Mouse (Mus musculus): ENCODE results near the gene Gstt3. TPM values are rescaled to one million over a fixed set of nuclear protein-coding genes. Genes with fewer than 3 reads are reported as not detected.

The Gstt3 gene
- total RNA-seq (2022) = 10 to 100 TPM; 28.7 to 37.8 (median 34.4) TPM

DNA sequence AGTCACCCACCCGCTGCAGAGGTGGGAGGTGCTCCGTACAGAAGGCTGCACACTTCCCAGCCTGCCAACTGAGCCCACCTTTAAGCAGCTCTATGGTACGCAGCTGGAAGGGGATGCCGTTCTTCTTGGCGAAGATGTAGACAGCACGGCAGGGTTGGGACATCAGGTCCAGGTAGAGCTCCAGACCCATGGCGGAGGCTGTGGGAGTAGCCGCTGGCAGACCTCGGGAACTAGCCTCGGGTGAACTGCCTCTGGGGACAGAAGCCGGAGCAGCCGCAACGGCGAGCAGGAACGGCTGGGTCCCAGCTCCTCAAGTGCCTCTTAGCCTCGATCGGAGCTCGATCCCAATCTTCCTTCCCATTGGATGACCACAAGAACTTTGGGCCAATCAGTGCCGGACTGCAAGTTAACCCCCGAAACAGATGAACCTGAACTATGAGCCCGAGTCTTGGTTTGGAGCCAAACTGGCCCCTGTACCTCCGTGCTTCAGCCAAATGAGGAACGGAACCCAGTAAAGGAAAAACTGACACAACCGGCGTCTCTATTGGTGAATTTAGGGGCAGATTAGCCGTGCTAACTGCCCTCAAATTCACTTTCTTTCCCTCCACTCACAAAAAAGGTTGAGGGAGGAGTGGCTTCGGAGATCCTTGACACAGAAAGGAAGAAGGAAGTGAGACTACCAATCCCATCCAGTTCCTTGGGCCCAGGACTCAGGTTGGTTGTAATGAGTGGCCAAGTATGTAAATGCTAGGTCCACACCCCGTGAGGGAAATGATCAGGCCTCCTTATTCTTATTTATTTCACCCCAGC is at the start of gene Gstt3, which contains the start of gene Gm20441:
Gene Gstt3 (minus strand): TSS at position 646 of the 810 bp plus-strand sequence.
Gene Gm20441 (minus strand): TSS at position 186 of the 810 bp plus-strand sequence.
- peak; percentile 75 for DNase-seq

DNA sequence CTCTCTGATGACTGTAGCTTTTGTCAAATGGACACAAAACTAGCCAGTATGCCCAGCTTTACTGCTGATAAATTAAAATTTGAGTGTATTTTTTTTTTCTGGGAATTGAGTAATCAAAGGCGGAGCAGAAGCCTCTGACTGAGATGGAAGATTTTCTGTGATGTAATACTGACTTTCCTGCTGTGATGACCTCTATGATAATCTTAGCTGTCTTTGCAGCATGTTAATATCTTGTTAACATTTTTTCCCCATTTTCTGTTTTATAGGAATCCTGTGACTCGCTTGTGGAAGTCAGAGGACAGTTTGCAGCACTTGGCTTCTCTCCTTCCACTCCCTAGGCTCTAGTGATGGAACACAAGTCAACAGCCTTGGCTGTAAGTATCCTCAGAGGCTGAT is 49.1 kb upstream of the Gstt3 start:
- DNase-seq = no peak

DNA sequence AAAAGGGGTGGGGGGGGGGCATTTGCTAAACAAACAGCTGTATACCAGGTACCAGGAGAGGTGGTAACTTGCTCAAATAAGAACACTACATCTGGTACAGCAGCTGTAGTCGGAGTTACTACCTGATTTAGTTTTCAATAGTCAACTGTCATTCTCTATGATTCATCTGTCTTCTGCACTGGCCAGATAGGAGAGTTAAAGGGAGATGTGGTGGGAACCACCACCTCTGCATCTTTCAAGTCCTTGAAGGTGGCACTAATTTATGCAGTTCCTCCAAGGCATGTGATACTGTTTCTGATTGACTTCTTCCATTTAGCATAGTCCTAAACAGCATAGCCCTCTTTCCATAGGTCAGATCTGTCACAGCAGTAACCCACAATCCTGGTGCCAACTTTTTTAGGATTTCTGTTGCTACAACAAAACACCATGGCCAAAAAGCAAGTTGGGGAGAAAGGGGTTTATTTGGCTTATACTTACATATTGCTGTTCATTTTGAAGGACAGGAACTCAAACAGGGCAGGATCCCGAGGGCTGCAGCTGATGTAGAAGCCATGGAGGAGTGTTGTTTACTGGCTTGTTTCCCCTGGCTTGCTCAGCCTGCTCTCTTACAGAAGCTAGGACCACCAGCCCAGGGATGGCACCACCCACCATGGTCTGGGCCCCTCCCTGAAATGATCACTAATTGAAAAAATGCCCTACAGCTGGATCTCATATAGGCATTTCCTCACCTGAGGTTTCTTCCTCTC is 48.5 kb upstream of the Gstt3 start:
- no peak for DNase-seq

DNA sequence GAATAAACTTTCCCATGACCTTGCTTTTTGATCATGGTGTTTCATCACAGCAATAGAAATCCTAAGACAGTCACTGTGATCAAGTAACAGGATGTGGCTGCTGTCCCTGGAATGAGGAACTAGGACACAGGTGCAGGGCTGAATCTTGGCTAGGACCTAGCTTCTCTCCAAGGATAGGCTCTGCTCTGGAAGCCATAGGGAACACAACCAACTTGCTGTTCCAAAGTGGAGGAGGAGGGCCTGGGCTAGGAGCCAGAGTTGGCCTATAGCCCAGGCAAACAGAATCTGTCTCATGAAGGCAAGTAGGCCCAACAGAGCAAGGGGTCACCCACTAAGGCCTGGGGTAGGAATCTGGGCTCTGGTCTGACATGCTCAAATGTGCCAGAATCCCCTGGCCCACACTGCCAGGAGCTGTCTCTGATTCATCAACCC is 47.3 kb upstream of the Gstt3 start:
- DNase-seq = no peak

DNA sequence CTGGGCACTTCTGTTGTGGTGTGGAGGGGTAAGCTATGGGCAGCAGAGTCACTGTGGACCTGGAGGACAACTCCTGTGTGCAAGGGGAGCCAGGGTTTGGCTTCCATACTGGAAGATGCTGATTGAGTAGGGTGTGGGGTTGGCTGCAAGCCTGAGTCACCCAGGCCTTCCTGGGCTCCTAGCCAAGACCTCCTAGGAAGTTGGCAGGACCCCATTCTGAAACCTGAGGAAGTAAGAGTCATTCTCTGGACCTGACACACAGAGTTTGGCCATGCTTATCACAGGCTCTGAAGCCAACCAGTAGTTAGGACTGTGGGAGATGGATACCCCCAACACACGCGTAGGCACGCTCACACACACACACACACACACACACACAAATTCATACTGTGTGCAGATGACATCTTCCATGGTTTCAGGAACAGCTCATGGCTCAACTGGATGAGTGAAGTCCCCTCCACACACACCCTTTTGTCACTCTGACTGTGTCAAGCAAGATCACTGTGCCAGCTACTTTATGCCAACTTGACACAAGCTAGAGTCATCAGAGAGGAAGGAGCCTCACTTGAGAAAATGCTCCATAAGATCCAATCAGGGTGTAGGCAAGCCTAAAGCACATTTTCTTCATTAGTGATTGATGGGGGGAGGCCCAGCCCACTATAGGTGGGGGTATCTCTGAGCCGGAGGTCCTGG is 46.6 kb upstream of the Gstt3 start:
- DNase-seq = peak; percentile 67

DNA sequence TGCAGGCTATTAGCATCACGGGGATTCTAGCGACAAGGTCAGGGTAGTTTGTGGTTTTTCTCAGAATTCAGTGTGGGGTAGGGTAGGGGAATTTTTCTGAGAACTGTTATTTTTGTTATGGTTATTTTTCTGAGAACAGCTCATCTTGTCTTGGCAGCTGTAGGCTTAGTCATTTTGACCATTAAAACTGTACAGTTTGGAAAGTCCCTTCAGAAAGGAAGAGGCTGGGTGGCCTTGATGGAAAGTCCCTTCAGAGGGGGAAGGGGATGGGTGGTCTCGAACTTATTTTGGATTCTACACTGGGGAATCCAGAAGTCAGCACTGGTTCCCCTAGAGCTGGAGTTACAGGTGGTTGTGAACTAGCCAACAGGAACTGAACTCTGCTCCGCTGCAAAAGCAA is 43.3 kb upstream of the Gstt3 start:
- no peak for DNase-seq

DNA sequence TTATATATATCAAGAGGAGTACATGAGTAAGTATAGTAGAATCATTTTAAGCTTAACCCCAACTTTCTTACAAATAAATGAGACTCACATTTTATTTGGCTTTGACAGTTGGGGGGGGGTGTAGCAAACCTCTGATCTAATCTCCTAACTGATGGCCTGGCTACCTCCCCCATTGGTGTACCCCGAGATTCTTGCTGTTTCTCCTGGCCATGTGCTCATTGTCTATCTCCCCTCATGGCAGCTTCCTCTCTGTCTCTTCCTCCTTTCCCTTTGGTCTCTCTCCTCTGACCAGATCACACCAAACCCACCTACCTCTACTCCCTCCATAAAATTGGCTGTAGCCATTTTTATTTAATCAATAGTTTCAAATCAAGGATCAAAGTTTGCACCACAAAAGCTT is 42.6 kb upstream of the Gstt3 start:
- DNase-seq = no peak

DNA sequence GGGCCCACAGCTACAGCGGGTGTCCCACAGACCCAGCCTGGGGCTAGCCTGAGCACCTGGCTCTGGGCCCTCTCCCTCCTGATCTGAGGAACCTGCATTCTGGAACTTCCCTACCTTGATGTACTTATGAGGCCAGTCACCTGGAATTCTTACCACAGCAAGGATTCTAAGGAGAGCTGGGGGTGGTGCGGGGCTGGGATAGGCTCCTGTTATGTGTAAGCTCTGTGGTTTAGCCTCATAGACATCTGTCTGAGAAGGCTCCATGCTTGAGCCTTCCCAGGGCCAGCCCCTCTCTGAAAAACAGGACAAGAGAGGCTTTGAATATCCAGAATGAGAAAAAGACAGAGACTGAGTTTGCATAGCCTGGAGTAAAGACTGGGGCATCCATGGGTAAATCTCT is 41.2 kb upstream of the Gstt3 start, which contains the start of gene Gstt4:
Gene Gstt4 (minus strand): TSS at position 101 of the 400 bp plus-strand sequence.
- DNase-seq = no peak

DNA sequence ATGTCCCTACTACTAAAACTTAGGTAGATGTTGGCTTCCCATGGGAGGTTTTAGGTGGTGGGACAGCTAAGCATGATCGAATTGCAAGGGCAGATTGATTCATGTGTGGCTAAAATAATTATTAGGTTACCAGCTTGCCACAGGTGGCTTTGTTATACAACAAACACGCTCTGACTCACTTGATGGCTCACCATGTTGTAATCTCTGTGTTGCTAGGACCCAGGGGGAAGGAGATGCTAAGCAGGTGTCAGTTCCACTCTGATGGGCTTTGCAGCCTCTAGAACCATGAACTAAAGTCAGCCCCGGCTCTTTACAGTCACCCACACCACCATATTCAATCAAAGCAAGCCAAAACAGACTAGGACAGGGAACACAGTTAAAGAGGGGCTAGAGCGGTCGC is 38.7 kb upstream of the Gstt3 start:
- DNase-seq = no peak

DNA sequence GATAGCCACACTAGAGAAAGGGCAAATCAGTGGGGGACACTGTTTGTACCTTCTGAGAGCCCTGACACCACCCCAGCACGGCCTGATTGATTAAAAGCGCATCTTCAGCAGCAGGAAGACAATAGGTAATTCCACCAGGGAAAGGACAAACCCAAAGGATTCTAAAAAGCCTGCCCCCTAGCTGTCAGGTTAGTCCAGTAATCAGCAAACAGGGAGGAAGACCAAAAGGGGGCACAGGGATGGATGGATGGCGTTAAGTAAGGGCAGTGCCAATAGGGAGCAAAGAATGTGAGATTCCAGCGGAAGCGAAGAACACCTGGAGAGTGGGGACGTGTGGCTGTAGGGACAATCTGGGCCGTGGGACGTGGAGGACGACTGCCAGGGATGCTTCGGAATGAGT is 37.4 kb upstream of the Gstt3 start:
- DNase-seq = no peak

DNA sequence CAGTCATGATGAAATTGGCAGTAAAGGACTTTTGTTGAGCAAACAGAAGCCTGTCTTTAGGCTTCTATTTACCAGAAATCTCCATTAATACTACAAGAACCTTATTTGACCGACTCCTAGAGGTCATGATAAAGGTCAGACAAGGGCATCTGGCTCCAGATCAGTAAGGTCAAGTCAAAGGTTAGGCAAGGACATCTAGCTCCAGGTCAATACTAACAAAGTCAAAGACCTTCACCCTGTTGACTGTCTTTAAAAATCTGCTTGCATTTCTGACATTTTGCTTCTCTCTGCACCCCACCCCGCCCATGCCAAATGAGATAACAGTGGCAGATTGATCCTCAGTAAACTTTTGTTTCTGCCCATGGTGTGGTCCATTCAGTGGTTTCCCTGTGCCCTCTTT is 23.0 kb upstream of the Gstt3 start:
- DNase-seq = no peak

DNA sequence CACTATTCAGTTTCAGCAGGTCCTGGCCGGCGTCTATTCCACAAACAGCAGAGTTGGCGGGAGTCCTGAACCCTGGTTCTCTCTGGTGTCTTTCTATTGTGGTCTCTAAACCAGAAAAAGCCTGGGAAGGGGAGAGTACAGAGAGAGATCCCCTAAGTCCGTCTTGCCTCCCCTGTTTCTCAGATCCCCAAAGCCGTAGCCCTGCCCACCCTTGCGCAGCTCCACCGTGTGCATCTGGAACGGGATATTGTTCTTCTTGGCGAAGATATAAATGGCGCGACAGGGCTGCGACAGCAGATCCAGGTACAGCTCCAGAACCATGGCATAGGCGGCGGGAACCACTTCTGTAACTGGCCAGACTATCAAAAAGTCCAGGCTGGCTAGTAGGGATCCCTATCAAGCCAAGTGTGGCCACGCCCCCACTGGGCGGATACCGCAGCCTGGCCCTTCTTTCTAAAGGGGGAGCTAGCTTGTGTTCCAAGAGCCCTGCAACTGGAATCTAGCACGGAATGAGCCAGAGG is 17.0 kb upstream of the Gstt3 start, which contains the start of gene Gstt1:
Gene Gstt1 (minus strand): TSS at position 409 of the 521 bp plus-strand sequence.
- DNase-seq = peak; percentile 52

DNA sequence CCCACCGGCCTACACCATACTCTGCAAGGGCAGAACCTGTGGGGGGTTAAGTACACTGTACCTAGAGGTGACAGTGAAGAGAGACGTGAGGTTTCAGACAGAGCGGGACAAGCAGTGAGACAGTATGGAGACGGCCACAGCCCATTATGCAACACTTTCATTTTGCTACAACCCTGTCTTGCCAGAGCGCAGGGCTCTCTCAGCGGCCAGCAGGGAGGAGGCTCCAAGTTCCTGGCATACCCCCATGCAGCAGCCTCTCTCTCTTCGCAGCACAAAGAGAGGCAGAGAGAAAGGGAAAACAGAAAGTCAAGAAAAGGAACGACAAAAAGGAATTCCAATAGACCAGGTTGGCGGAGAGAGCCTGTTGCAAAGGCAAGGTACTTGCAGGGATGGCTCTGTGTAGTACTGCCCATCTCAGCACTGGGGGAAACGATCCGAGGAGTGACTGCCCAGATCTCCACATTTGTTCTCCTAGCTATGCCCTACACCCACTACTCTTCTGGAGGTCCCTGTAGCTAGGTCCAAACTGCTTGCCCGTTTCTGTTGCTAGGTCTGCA is 16.5 kb upstream of the Gstt3 start:
- DNase-seq = peak; percentile 37

DNA sequence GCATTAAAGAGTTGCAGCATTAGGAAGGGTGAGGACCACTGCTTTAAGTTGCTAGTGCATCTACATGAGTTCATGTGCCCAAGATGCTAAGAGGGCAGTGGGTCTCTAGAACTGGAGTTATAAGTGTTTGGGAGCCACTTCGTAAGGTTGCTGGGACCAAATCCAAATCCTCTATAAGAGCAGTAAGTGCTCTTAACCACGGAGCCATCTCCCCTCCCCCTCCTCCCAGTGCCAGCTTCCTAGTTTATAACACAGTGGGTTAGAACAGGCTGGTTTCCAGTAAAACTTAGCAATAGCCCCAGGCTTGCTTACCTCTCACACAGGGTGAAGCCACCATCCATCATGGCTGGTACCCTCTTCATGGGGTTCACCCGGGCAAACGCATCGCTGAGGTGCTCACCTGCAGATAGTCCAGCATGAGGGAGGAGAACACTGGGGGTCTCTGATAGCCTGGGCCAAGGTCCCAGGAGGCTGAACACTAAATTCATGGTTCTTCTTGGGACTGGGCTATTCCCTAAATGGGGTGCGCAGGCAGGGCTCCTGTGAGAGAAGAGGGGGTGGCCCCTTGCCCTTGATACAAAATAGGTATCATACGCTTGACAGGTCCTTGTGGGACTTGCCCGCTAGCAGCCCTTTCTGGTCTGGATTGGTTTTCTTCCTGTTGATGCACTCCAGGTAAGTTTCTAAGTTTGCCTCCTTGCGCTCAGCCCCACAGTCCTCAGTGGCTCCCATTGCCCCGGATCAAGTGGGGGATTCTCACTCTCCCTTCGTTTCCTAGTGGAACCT is 15.7 kb upstream of the Gstt3 start:
- no peak for DNase-seq

DNA sequence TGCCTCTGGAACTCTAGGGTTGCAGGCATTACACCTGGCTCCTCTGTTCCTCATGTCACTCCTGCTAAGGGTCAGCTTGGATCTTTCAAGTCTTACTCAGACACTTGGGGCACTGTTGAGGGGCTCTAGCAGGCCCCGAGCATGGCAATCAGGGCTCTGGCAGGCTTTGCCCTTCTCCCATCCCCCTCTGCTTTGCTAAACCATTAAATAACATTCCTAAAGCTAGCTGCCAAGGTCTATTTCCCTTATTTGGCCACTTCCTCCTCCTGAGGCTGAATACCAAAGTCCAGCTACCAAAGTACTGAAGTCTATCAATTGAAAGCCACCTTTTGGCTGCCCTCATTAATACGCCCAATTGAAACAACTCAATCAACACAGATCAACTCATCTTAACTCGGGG is 13.7 kb upstream of the Gstt3 start:
- DNase-seq = no peak

DNA sequence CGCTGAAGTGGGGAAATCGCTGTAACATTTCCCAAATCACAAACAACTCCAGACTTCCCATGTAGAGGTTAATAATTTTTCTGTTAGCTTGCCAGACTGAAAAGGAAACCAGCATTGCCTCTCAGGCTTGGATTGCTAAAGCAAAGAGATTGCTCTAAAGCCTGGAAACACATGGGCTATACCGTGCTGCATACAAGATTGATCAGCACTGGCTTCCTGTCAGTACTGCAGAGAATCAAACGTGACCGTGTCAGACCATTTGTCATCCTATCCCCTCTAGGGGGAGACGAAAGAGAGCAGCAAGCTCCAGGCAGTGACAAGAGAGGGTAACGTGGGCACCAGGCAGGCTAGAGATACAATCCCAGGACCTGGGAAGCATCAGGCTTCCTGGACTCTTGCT is 9.6 kb upstream of the Gstt3 start:
- no peak for DNase-seq

DNA sequence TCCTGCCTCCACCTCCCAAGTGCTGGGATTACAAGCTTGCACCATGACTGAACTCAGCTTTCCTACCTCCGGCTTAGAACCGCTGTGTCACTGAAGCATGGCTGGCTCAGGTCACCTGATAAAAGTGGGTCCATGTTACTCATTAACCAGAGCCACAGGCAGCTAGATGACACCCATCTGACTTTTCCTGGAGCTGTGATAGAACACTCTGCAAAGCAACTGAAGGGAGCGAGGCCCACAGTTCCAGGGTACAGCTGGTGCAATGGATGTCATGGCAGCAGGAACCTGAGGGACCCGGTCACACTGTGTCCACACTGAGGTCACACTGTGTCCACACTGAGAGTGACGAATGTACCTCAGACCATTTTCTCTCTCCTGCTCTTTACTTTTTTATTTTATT is 8.6 kb upstream of the Gstt3 start:
- no peak for DNase-seq

DNA sequence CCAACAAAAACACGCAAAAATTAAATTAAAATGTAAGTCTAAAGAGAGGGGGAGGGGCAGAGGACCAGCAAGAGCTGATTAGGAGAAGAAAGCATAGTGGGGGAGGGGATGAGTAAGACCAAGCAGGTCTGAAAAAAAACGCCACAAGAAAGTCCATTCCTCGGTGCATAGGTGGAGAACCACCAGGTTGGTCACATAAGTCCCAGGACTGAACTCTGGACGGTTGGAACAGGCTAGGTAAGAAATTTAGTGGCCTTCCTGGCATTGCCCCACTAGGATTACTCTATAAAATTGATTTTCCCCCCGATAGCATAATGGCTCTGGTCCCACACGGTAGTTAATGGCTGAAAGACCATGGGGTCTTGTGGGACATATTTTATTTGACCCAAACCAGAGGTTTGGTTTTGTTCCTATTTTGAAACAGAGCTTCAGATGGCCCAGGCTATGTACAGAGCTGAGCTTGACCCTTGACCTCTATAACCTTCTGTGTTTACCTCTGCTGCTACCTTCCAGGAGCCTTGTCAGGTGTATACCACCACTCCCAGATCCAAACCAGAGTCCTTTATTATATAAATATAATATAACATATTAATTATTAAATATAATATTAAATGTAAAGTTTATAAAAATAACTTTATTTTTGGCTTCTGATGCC is 8.0 kb upstream of the Gstt3 start:
- DNase-seq = no peak

DNA sequence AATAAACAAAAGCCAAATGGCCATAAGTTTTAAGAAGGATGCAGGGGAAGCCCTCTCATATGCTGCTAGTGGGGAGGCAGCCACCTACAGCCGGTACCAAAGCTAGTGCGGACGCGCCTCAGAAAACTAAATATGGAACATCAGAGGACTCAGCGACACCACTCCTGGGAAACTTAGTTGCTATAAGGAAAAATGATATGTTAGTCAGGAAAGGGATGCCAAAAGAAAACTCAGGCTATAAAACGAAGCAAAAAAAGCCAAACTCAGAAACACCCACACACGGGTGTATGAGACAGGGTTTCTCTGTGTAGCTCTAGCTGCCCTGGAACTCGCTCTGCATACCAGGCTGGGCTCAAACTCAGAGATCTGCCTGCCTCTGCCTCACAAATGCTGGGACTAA is 7.1 kb upstream of the Gstt3 start:
- no peak for DNase-seq

DNA sequence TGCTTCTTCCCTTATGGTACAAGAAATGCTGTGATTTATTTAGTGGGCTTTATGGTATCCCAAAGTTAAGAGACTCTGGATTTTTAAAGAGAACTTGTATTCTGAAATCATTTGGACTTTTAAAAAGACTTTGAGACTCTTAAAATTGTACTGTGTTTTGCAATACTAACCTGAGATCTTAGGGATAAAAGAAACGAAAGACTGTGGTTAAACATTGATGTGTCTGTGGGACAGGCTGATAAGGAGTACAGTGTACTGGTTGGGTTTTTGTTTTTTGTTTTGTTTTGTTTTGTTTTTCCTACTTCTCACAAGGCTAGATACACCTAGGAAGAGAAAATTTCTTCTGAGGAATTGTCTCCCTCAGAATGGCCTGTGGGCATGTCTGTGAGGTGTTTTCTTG is 4.2 kb upstream of the Gstt3 start:
- DNase-seq = no peak

All from adrenal gland, adult 8-10 months (tissue).